Mouse (Mus musculus) ES-Bruce4 (cell line): ENCODE results near the gene Apip. TPM values are rescaled to one million over a fixed set of nuclear protein-coding genes. Genes with fewer than 3 reads are reported as not detected.

ENCODE experiments used
- H3K27ac ChIP-seq: 2 replicates; pipeline ENCODE4 v1.5.1; 2012; ENCODE audit warnings: low read length, inconsistent platforms; ENCODE audit not compliant: insufficient read depth
- H3K27me3 ChIP-seq: 2 replicates; pipeline ENCODE4 v1.6.1; 2012; ENCODE audit warnings: mild to moderate bottlenecking, low read length, inconsistent platforms; ENCODE audit not compliant: control insufficient read depth, poor library complexity, insufficient read depth, severe bottlenecking
- H3K36me3 ChIP-seq: 2 replicates; pipeline ENCODE4 v1.6.1; 2012; ENCODE audit warnings: inconsistent platforms, mild to moderate bottlenecking, low read length, moderate library complexity; ENCODE audit not compliant: control insufficient read depth, poor library complexity, insufficient read depth, severe bottlenecking
- H3K4me1 ChIP-seq: one replicate; pipeline ENCODE4 v1.8.1; 2011; ENCODE audit warnings: low read length; ENCODE audit not compliant: control insufficient read depth, insufficient read depth
- H3K4me3 ChIP-seq: 2 replicates; pipeline ENCODE4 v1.5.1; 2011; ENCODE audit warnings: low read depth, mild to moderate bottlenecking, low read length
- H3K9ac ChIP-seq: 2 replicates; pipeline ENCODE4 v1.6.1; 2012; ENCODE audit warnings: low read depth, mild to moderate bottlenecking, inconsistent platforms; ENCODE audit not compliant: poor library complexity, severe bottlenecking
- H3K9me3 ChIP-seq: replicated peaks from 2 replicates; pipeline ENCODE4 v1.6.1; 2012; ENCODE audit warnings: mild to moderate bottlenecking, low read length, inconsistent platforms; ENCODE audit not compliant: control insufficient read depth, poor library complexity, insufficient read depth, severe bottlenecking
- CTCF ChIP-seq: IDR thresholded peaks from one replicate; pipeline ENCODE4 v1.8.1; 2011; ENCODE audit warnings: low read depth, low read length
- EP300 ChIP-seq: IDR thresholded peaks from 2 replicates; pipeline ENCODE4 v1.6.1; 2011; ENCODE audit warnings: low read depth, low read length; ENCODE audit not compliant: insufficient read depth
- POLR2A ChIP-seq: IDR thresholded peaks from one replicate; pipeline ENCODE4 v1.8.1; 2011; ENCODE audit warnings: low read length; ENCODE audit not compliant: insufficient read depth
- polyA plus RNA-seq: library from polyadenylated mRNA; stranded (reverse); fragments of >200 nt; gene quantifications from 2 replicates; pipeline ENCODE4 v1.2.4, GENCODE M21; 2011; ENCODE audit warnings: low read depth; ENCODE audit not compliant: missing spikeins, insufficient read depth, insufficient read length

Gene Apip
- polyA plus RNA-seq, 1 experiment = 18.6 TPM

DNA sequence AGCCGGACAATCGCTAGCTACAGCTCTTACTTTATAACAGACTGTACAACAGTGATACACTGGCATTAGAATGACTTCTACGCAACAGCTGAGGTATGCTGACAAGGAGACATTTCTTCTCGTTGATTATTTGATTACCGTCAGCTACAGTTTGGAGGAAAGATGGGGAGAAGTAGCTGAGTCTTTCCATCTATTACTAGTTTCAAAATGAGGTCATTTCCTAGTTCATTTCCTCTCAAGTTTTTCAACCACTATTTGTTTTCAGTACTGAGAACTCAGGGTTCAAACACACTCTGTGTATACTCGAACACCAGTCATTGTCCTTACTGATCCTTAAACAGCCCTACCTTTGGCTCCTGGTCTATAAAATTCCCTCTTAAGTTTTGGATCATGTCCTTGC lies 17.7 kb upstream of the Apip start:
- no peaks in the 10 kb centered on the region for H3K4me1 ChIP-seq
- H3K36me3 ChIP-seq = no peaks in the 10 kb centered on the region; the same call in 1 of the 2 replicates
- no peak overlapping the region for H3K27ac ChIP-seq
- H3K4me3 ChIP-seq = no peak overlapping the region
- H3K9ac ChIP-seq = no peak overlapping the region
- TF ChIP-seq EP300 (no peak), POLR2A (no peak), CTCF (no peak)
- no peaks in the 10 kb centered on the region for H3K9me3 ChIP-seq
- H3K27me3 ChIP-seq = no peaks in the 10 kb centered on the region

DNA sequence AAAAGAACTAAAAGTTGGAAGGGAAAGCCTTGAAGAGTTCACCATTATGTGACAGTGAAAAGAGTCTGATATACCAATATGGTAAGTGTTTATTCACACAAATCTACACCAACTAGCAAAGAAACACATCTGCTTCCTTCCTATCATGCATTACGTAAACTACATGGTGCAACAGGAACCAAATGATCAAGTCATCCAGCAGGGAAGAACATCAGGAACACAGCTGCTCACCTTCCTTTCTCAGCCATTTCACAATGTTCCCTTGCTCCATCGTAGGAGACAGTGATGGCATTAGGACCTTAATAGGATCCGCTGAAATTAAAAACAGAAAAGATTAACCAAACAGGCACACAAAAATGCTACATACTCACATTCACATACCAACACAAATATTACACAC lies 15.2 kb upstream of the Apip start:
- Histone ChIP-seq H3K27me3 (no peaks in the 10 kb centered on the region), H3K4me3 (no peak overlapping the region), H3K9ac (no peak overlapping the region), H3K9me3 (no peaks in the 10 kb centered on the region), H3K27ac (no peak overlapping the region), H3K36me3 (no peaks in the 10 kb centered on the region; the same call in 1 of the 2 replicates), H3K4me1 (no peaks in the 10 kb centered on the region)
- TF ChIP-seq CTCF (no peak), EP300 (no peak), POLR2A (no peak)

DNA sequence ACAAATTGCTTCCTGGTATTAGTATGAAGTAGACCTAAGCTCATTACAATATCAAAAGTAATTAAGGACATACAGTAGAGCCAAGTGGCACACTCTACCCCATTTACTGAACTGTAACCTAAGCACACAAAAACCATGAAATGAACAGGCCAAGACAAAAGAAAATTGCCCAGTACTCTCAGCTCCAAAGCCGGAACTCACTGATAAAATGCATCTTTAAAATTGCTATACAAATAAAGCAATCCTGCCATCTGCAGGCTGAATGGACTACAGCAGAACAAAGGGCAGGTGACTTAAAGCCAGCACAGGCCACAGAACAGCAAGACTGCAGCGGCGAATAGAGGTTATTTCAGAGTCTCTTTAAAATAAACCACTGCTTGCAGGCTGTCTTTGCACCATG lies 10.6 kb upstream of the Apip start:
- TF ChIP-seq CTCF (peak; percentile 21), EP300 (no peak)
- H3K27ac ChIP-seq = no peak overlapping the region

DNA sequence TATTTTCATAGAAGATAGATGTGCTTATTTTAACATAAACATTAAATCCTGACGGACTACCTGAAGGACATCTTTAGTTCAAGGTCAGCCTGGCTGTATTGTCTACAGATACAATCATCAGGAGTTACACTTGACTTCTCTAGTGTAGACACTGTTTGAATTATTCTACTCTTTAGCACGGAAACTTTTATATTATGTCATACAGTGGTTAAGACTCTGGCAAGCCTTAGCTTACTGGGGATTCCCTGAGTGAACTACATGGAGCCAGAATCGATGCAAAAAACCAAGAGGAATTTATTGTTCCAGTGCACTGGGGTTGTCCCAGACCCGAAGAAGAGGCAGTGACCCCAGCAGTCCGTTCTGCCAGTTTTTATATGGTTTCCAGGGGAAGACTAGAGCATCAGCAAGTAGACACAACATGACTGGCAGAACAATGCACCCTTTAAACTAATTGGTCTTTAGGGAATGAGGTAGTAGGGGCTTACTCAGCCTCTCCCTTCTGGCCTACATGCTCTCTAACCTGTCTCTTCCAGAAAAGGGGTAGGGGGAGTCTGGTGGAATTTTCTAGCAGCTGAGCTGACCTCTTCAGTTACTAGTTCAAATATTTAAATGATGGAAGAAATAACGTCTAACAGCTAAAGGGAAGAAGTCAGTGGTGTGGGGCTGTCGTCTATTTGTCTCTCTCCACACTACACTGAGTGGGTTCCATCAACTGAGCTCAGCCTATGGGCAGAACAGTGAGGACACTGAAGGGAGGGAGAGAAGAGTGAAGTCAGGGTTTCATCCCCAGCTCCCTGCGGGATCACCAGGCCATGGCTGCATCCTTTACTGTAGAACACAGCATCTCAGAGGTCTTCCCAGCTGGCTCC lies 6.6 kb upstream of the Apip start:
- Histone ChIP-seq H3K4me3 (no peak overlapping the region), H3K9me3 (peaks cover 3% of the 10 kb centered on the region), H3K27ac (no peak overlapping the region), H3K36me3 (no peaks in the 10 kb centered on the region), H3K27me3 (no peaks in the 10 kb centered on the region), H3K4me1 (no peaks in the 10 kb centered on the region), H3K9ac (no peak overlapping the region)
- TF ChIP-seq EP300 (no peak), POLR2A (no peak), CTCF (no peak)

More for the DNA sequence above, 10.6 kb upstream of the Apip start:
- Histone ChIP-seq H3K36me3 (no peaks in the 10 kb centered on the region; the same call in 1 of the 2 replicates), H3K9me3 (no peaks in the 10 kb centered on the region), H3K4me3 (no peak overlapping the region), H3K9ac (no peak overlapping the region), H3K4me1 (no peaks in the 10 kb centered on the region), H3K27me3 (no peaks in the 10 kb centered on the region)

DNA sequence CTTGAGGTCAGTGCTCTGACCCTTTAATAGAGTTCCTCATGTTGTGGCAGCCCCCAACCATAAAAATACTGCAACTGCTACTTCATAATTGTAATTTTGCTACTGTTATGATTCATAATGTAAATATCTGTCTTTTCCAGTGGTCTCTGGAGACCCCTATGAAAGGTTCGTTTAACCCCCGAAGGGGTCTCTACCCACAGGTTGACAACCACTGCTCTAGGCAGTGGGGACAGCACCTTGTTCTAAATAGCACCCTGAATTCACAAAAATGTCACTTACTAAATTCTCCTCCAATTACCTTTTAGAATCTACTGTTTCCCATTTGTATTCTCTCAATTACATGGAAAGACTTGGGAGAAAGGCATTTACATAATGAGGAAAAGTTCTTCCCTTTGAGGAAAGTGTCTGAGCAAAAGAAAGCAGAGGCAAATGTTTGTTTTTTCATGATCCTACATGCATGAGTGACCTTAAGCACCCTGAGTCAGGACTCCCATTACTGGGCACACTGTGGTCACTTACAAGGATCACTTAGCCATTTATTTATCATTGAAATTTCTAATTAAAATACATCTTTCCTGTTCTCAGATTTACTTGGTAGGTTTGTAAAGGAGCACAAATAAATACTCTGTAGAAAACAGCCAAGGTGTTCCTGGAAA lies 5.8 kb upstream of the Apip start:
- TF ChIP-seq POLR2A (no peak), EP300 (no peak), CTCF (no peak)
- H3K9ac ChIP-seq = no peak overlapping the region
- no peaks in the 10 kb centered on the region for H3K4me1 ChIP-seq
- H3K9me3 ChIP-seq = peaks cover 3% of the 10 kb centered on the region
- no peak overlapping the region for H3K27ac ChIP-seq
- no peaks in the 10 kb centered on the region for H3K27me3 ChIP-seq
- no peaks in the 10 kb centered on the region for H3K36me3 ChIP-seq
- H3K4me3 ChIP-seq = no peak overlapping the region

DNA sequence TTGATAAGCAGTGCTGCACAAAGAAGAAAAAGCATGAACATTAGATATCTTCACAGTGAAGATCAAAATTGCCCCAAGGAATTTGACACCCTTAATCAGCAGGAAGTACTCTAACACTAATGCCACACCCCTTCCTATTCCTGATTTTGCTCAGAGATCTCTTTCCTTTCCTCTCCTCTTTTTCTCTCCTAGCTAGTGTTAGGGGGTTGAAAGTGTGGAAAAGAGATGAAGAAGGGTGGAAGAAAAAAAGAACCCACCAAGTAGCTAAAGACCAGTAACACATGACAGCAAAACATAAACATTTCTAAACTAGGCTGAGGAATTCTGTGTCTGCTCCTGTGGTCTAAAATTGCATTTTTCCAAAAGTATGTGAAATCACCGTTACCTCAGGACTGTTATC lies 4.9 kb upstream of the Apip start:
- Histone ChIP-seq H3K9me3 (peaks cover 3% of the 10 kb centered on the region), H3K36me3 (no peaks in the 10 kb centered on the region), H3K9ac (no peak overlapping the region), H3K4me3 (no peak overlapping the region), H3K27me3 (no peaks in the 10 kb centered on the region), H3K4me1 (no peaks in the 10 kb centered on the region), H3K27ac (no peak overlapping the region)
- TF ChIP-seq POLR2A = no peak
- no peak for TF ChIP-seq EP300
- no peak for TF ChIP-seq CTCF
